Mouse (Mus musculus) layer of hippocampus, postnatal 10 days (tissue): ENCODE results near the gene Nrp1. TPM values are rescaled to one million over a fixed set of nuclear protein-coding genes. Genes with fewer than 3 reads are reported as not detected.
A peak's percentile ranks its signal among the peaks of the same experiment; 100 is the strongest.

ENCODE experiments used
- DNase-seq, 2 experiments: peaks; one replicate each; pipeline ENCODE4 v3.0.0; 2021; ENCODE audit warnings: low spot score in 2 of 2
- microRNA-seq, 2 experiments: library from miRNA; unstranded; fragments of <30 nt; microRNA quantifications; one replicate each; pipeline ENCODE4 v1.2.0; 2021
- total RNA-seq, 2 experiments: library from RNA; stranded (reverse); gene quantifications; 2 replicates each; pipeline ENCODE4 v1.2.3; 2021

The Nrp1 gene
- total RNA-seq, 2 experiments from 2014 or later, result 157 to 165 TPM

- DNase-seq, result no peak
Observed at GRCm38 (mm10) chr8:128546287-128546686, 187.9 kb downstream of the Nrp1 start.

GRCm38 (mm10) chr8:128547361-128547760 is 189.0 kb downstream of the Nrp1 start:
- DNase-seq, result no peak

GRCm38 (mm10) chr8:128549738-128550137 is 191.3 kb downstream of the Nrp1 start:
- DNase-seq, result no peak

DNA sequence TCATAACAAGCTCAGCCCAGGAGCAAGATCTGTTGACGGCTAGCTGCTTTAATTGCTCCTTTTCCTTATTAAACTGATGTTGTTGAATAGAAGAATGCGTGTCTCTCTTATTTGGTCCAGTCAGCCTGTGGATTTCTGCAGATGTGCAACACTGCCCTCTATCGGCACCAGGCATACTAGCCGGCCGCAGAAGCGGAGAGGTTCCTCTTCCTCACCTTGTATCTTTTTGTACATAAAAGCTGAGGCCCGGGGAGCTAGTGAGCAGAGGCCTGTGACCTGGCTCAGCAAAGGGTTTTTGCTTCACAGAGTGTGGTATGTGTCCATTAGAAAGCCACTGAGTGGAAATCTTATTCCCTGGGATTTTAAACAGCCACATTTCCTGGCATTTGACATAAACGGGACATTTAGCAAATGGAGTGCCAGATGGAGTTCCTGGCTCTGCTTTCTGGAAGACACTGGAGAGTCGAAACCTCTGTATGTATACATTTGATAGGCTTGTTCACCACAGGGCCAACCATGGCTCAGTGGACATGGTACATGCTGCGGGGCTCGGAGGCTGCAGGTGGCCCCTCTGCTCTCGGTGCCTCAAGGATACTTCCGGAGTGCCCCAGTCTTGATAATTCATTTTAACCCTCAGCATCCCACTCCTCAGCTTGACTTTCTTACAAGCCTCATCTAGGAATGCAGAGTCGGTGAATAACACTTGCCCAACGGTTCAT is 193.2 kb downstream of the Nrp1 start:
- DNase-seq, result peak; percentile 80 to 84

Small RNAs within 50 kb of the gene (microRNA-seq; reads per million reads assigned to microRNA genes)
- gene Mir1903, result 0.78 to 1.3 reads per million in 2 experiments
